Mouse (Mus musculus) ovary, postnatal 10 days (tissue): ENCODE results near the gene Pde4b.

ENCODE experiments used
- DNase-seq: peaks from one replicate; pipeline ENCODE4 v3.0.0; 2022; ENCODE audit warnings: low spot score

Gene Pde4b

GRCm38 (mm10) chr4:102406848-102407247, 319.5 kb downstream of the Pde4b start:
- no peak for DNase-seq

DNA sequence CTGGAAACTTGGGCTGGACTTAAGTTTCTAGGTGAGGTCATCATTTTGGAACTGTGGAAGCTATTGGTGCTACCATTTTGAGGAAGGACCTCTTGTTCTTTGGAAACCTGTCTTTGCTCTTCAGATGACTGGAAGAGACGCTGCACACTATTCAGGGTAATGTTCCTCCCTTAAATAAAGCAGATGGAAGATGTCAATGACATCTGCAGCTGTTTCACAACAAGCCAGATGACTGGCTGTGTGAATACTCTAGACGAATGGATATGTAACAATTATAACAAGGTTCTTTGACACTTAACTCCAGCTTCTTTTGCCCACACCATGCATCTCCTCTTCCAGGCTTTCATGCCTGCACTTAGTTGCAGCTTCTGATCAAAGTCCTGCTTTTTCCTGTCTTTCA, 320.8 kb downstream of the Pde4b start:
- no peak for DNase-seq

DNA sequence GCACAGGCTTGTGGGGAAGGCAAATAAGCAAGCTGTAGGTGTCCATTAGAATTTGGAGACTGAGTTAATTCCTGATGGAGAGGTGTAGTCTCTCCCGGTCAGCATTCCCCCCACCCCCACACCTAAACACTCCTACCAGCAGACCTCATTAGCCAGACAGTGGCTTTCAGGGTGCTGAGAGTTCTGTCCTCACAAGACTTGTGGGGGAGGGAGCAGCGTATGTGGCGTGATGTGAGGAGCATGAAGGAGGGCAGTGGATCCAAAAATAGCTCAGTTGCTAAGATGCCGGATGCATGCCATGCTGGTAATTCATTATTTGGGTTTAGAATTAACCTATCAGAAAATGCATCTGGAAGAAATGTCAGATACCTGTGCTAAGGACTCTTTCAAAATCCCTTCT, 321.6 kb downstream of the Pde4b start:
- no peak for DNase-seq

DNA sequence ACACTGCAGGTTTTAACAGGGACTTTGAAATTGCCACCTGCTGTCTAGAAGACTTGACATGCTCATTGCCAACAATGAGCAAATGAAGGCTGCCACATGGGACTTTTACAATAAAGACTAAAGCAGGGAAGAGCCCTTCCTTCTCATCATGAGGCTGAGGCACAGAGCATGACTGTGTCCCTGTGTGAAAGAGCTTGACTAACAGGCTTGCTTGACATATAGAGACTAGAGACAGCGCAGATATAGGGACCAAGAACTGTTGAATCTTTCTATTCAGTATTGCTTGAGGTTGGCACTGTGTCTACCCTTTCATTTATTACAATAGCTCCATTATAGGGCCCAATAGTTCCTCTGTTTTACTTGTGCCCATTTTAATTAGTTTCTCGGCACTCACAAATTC, 325.8 kb downstream of the Pde4b start:
- no peak for DNase-seq

GRCm38 (mm10) chr4:102413794-102414193, 326.5 kb downstream of the Pde4b start:
- no peak for DNase-seq

- DNase-seq = no peak
Observed at GRCm38 (mm10) chr4:102414610-102415009, 327.3 kb downstream of the Pde4b start.

DNA sequence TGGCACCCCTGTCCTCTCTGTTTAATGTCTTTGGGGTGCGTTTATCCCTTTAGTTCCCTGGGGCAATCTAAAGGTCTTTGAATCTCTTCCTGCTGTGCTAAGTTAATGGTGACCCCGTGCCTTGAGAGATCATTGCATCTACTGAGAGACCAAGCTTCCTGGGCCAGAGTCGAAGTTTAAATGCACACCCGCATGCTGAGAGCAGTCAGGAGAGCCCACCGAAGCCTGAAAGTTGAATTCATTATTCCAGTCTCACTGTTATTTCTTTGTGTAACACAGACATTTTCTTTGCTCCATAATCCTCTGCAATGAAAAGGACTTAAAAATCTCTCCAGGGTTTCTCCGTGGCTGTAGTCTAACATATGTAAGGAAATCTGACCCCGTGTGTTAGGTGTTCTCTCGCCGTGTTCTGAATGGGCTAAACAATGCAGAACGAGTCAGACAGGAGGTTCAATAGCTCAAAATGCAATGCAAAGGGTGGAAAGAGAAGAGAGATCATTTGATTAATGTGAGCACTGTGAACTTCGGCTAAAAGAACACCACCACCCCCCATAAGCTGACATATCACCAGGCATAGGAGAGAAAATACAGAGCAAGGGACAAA, 333.6 kb downstream of the Pde4b start:
- no peak for DNase-seq

DNA sequence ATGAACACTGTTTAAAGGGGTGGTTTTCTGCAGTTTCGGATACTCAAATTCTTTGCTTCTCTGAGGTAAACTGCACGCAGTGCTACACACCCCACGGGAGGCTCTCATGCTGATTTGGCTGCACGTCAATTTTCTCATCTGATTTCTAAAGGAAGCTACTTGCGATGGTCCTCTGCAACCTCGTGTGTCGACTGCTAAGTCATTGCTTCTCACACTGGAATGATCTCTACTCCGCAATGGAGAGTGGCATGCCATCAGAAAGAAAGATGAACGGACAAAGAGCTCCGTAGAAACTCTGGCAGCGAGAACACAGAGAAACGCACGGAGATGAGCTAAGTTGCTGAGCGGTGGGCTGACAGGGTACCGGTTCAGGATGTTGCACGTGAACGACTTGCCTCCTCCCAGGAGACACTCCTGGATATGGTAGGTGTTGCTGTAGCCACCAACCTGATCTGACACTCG, 334.1 kb downstream of the Pde4b start:
- DNase-seq = no peak

DNA sequence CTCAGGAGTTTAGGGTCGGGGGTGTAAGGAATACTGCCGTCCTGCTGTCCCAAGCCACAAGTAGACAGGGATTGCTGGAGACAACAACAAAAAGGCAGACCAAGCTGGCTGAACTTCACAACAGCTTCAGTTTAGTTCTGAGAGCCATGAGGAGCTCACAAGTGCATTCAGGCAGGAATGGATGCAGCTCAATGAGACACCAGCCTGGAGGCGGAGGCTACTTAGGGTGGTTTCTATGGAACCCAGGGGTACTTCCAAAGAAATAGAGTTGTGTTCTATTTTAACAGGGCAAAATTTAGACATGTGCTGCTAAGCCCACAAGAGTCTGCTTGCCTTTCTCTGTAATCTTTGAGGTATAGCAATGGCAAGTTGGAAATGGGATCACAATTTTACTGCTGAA, 336.8 kb downstream of the Pde4b start:
- no peak for DNase-seq

DNA sequence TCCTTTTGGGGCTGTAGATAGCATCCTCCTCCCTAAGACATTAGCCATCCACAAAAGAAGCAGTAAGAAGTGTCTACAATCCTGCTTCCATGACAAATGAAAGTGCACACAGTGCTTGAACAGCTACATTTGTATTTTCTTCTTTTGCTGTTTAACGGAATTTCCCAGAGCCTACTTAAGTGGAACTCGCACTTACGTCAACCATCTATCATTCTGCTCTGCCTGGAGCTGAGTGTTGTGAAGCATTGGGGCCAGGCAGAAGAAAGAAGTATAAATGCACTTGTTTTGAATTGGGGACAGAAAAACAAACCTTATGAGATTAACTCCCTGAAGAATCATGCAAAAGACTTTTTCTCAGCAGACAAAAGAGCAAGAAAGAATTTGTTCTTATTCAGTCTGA, 338.1 kb downstream of the Pde4b start:
- DNase-seq = no peak

- no peak for DNase-seq
Observed at GRCm38 (mm10) chr4:102429730-102430341, 342.5 kb downstream of the Pde4b start.

DNA sequence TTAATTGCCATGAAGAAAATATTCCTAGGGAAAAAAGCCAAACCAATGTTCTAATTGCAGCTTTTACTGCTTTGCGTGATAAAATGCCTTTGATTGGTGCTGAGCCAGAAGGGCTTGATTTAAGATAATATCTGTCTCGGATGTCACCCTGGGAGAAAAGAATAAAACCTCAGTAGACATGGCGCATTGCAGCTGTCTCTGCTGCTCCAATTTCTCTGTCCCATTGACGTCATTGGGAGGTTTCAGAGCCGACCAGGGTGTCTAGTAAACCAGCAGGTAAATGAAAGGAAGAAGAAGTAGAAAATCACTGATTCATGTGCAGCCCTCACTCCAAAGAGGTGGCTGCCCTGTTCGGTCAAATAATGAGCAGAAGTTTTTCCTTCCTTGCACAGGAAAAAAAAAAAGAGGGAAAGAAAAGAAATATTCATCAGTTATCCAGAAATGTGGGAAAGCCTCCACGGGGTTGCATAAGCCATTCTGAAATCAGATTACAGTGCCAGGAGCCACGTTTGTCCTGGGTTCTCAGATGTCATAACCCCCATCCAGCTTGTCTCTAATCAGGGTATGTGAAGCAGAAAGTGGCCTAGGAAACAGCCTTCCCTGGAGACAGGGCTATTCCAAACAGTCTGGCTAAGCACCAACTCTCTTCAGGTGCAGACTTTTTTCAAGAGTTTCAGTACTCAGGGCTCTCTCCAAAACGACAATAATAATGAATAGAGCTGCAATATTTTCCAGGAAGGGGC, 344.9 kb downstream of the Pde4b start:
- DNase-seq = no peak

DNA sequence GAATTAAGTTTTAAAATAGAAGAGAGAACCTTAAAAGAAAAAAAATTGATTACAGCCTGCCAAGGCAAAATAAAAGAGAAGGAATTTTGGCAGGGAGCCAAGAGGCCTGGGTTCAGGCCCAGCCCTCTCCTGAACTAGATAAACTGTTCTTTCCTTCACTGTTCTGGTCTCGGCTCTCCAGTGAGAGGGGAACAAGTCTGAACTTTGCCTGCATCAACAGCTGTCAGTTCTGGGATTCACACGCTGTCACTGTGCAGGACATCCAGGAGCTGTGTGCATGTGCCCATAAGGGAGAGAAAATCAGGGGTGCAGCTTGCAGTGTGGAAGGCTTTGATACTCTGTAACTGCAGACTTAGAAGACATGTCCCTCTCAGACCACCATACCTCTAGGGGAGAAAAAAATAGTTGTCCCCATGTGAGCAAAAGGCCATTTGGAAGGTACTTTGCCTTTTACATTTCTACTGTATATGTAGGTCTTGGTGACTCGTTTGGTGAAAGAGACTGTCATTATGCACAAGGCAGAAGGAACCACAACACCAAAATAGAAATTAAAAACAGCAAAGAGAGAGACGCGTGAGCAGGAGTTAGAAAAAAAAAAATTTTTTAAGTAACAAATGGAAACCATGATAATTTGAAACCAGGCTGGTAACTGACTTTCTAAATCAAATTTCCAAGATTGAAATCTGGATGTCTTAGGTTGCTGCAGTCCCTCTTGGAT, 352.2 kb downstream of the Pde4b start:
- DNase-seq = no peak

DNA sequence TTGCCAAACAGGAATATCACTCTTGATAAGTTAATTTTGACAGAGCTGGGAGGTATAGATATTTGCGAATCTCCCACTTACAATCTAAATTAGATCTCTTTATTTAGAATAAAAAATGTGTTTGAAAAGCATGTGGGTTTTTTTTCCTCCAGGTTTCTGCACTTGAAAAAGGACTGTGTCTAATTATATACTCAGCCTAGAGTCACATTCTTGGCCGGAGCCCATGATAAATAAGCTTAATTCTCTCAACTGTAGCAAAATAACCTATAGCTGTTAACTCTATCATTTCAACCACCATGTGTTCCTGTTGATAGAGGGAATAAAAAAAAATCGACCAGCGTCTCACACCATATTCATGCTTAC, 352.8 kb downstream of the Pde4b start:
- DNase-seq = no peak

GRCm38 (mm10) chr4:102443533-102443932, 356.2 kb downstream of the Pde4b start:
- DNase-seq = no peak

DNA sequence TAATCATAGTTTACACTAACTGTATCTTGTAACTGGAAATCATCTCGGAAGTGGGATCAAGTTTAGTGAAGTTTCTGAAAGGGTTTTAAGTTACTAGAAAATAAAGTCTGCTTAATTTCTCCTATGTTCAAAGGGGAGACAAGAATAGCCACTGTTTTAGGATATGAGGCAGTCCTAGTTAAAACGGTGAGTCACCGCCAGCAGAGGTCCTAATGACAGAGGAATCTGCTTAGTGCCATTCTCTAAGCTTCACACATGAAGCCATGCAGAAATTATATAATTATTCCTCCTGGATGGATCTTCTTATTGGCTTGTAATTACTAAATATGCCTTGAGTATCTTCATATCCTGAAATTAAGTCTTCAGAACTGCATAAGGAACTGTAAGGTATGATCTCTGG, 357.2 kb downstream of the Pde4b start:
- no peak for DNase-seq

- DNase-seq = no peak
Observed at GRCm38 (mm10) chr4:102446160-102446945, 359.0 kb downstream of the Pde4b start.

DNA sequence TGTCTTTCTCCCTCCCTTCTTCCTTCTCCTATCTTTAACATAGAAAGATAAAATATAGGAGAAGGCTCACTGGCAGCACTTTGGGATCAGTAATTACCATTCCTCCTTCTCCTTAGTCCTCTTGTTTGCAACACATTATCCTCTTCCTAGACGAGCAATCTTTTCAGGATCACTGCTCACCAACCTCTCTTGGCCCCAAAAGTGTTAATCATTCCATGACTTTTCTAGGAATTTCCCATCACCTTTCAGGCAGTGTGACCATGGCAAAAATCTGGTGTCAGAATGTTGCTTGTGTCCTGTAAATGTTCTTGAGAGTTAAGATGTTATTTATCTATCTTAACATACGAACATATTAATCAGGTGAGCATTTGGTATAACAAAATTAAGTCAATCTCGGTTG, 369.1 kb downstream of the Pde4b start:
- DNase-seq = no peak

- DNase-seq = no peak
Observed at GRCm38 (mm10) chr4:102459216-102459999, 372.1 kb downstream of the Pde4b start.

- DNase-seq = no peak
Observed at GRCm38 (mm10) chr4:102478104-102478503, 390.8 kb downstream of the Pde4b start.

- no peak for DNase-seq
Observed at GRCm38 (mm10) chr4:102478860-102479259, 391.5 kb downstream of the Pde4b start.
